Mouse (Mus musculus): ENCODE measurements around the gene Kif28.
"Not testable (repeated sequence)": the region's sequence is repeated elsewhere in the genome, so short reads cannot be mapped to it uniquely, and the experiment has no call there.

Gene Kif28

DNA sequence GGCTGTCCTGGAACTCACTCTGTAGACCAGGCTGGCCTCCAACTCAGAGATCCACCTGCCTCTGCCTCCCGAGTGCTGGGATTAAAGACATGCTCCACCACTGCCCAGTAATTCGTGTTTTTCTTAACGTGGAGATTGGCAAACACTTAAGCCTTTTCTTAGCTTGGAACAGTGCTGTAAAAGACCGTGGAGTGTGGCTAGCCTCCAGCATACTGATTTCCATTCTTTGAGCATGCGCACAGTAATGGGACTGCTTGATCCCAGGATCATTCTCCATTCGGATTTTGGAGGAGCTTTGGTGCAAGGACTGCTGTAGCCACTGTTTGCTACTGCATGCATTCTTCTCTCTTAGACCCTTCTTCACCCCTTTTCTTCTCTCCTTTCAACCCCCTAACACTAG, 55.6 kb downstream of the Kif28 start:
- DNase-seq, result no peak

GRCm38 (mm10) chr1:179688914-179689313, 56.2 kb downstream of the Kif28 start:
- DNase-seq, result no peak

DNA sequence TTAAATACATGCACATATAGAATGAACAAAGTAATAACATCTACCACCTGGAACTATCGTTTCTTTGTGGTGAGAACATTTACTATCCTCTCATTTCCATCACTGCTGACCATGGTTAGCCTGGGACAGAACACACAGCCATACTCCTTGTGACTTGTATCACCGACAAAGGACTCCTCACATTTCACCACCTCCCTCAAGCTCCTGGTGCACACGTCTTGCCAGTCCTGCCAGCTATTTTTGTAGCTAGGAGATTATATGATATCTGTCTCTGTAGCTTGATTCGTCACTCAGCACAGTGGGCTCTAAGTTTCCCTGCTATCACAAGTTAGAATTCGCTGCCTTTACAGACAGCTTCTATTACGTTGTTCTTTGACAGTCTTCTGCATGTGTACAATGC, 56.7 kb downstream of the Kif28 start:
- no peak for DNase-seq

- no peak for DNase-seq
Observed at GRCm38 (mm10) chr1:179687966-179688365, 57.1 kb downstream of the Kif28 start.

DNA sequence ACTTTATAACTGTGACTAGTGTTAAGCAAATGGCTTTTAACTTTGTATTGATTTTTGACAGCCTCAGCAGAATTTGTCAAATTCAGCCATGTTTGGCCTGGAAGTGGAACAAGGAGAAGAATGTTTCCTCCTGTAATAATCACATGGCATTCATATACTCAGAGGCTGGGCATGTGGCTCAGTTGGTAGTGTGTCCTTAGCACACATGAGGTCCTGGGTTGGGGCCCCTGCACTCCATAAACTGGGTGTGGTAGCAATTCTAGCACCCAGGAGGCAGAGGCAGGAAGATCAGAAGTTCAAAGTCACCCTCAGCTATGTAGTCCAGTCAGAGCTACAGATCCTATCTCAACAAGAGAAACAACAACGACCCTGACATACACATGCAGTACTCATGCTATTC, 57.8 kb downstream of the Kif28 start:
- DNase-seq, result no peak

GRCm38 (mm10) chr1:179686781-179687180, 58.3 kb downstream of the Kif28 start:
- DNase-seq, result no peak

DNA sequence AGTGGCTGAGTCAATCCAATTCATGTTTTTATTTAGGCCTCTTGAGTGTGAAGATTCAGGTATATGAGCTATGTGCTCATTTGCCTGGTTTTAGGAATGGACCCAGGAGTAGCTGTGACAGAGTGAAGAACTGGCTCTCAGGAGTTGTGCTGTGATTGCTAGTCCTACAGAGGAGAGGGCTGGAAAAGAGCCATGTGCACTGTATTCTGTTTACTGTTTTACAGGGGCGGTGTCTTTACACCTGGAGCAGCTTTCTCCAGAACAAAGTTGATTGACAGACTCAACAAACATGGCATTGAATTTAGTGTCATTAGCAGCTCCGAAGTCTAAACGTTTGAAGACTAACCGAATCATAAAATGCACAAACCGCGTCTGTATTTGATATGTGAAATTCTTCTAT, 58.7 kb downstream of the Kif28 start:
- DNase-seq, result no peak

- DNase-seq, result not testable (repeated sequence)
Observed at GRCm38 (mm10) chr1:179682753-179683152, 62.3 kb downstream of the Kif28 start.

GRCm38 (mm10) chr1:179679326-179679725, 65.7 kb downstream of the Kif28 start:
- DNase-seq, result no peak

- DNase-seq, result no peak
Observed at GRCm38 (mm10) chr1:179677031-179677430, 68.0 kb downstream of the Kif28 start.

GRCm38 (mm10) chr1:179674355-179674754, 70.7 kb downstream of the Kif28 start:
- no peak for DNase-seq

DNA sequence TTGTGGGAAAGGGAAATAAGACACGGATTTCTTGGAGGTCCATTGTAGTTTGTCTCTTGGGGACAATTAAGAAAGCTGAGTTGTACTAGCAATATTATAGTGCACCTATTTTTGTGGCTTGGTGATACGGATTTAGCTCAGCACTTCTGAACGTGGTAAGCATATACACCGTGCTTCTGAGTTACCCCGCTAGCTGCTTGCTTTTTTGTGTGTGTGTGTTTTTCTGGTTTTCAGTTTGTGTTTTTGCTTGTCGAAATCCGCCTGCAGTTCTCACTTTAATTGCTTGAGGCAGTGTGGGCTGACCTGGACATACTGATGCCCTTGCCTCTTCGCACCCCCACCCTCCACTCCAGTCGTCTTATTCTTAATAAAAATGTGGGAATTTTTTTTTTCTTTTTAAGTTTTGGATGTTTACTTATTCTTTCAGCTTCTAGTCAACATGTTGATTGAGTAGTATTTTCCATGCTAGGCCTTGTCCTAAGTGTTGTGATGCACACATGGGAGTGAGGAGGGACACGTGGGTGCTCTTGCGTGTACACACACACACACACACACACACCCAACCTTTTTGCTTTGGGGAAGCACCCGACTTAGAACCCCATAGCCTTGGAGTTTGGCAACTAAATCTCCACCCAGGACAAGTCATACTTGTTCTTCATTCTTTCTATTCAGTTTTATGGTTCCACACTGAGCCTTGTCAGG, 76.1 kb downstream of the Kif28 start:
- DNase-seq, result peak; percentile 3 to 8

DNA sequence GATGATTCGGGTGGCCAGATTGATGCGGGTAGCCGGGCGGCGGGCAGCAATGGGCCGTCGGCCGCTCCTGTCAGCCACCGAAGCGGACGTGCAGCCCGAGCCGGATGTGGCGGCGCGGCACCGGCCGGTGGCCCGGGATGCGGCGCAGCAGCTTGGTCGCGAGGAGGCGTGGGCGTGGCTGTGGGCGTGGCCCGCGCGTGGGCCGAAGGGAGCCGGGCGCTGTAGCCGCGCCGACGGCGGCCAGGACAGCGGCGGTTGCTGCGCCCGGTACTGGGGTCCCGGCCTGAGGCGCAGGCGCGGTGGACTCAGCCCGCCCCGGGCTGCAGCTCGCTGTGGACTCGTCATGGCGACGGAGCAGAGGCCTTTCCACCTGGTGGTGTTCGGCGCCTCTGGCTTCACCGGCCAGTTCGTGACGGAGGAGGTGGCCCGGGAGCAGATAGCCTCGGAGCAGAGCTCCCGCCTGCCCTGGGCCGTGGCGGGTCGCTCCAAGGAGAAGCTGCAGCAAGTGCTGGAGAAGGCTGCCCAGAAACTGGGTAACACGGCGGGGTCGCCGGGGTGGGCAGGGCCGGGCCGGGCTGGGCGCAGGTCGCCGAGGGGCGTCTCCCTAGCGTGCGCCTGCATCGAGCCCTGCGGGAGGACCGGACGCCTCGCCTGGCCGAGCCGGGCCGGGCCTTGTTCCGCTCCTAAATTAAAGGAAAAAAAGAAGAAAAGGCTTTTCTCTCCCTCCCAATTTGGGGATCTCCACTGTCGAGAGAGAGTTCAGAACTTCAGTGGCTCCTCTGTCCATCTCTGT, 76.9 kb downstream of the Kif28 start, which contains the start of gene Sccpdh:
Sccpdh (plus strand) TSS at position 198 of the 793 bp plus-strand sequence.
- peak; percentile 82 to 85 for DNase-seq

DNA sequence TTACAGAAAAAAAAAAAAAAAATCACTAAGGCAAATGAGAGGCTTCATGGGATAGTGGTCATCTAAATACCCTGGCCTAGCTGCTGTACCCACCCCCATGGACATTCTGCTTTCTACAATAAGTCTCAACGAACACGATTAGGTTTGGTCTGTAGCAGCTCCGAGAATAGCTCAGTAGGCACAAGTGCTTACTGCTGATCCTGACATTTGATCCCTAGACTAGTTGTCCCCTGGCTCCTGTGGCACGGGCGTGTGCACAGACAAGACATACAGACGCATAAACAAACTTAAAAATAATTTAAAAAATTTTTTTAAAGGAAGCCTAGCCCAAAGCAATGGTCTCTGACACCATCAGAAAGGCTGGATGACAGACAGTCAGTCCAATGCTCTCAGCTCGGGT, 77.6 kb downstream of the Kif28 start:
- no peak for DNase-seq

GRCm38 (mm10) chr1:179666971-179667370, 78.1 kb downstream of the Kif28 start:
- DNase-seq, result no peak

- DNase-seq, result no peak
Observed at GRCm38 (mm10) chr1:179664309-179664930, 80.7 kb downstream of the Kif28 start.

DNA sequence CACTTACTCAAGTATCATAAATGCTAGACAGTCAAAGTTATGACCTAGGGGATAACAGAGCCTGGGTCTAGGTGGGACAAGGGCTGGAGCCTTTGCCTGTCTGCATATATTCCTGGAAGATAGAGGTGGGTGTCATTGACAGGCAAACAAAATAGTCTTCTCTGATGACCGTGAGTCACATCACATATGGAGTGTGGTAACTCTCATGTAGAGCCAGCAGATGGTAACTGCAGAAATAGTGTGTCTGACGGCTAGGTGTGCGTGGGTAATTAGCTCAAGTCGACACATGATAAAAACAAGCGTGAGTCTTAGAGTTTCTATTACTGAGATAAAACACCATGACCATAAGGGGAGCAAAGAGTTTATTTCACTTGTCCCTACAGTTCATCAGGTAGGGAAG, 82.0 kb downstream of the Kif28 start:
- DNase-seq, result no peak

- DNase-seq, result no peak
Observed at GRCm38 (mm10) chr1:179651224-179651623, 93.8 kb downstream of the Kif28 start.

GRCm38 (mm10) chr1:179650284-179650683, 94.8 kb downstream of the Kif28 start:
- no peak for DNase-seq

DNA sequence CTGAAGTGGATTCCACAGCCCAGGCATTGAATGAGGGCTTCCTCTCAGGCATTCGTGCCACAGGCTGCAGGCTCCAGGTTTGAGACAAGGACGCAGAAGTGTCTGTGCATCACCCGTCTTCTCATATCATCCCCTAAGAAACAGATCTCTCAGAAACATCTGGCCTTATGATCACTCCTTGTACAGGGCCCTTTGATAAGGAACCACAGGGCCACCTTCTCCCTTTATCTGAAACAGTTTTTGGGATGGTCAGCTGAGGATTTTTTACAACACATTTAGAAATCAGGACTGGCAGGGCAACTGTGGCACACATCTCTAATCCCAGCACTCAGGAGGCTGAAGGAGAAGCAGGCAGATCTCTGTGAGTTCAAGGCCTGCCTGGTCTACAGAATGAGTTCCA, 95.7 kb downstream of the Kif28 start:
- no peak for DNase-seq

GRCm38 (mm10) chr1:179648678-179649077, 96.4 kb downstream of the Kif28 start:
- DNase-seq, result not testable (repeated sequence)

GRCm38 (mm10) chr1:179645980-179646268, 99.1 kb downstream of the Kif28 start:
- no peak for DNase-seq
